Mouse (Mus musculus) lung, postnatal 0 days (tissue): ENCODE measurements around the gene Arnt2.

Experiments
- CTCF ChIP-seq: IDR thresholded peaks from 2 replicates; pipeline ENCODE4 v1.5.1; 2016; ENCODE audit warnings: antibody characterized with exemption, mild to moderate bottlenecking
- EP300 ChIP-seq: IDR thresholded peaks from 2 replicates; pipeline ENCODE4 v1.6.1; 2016; ENCODE audit warnings: antibody characterized with exemption, mild to moderate bottlenecking, control low read depth

DNA sequence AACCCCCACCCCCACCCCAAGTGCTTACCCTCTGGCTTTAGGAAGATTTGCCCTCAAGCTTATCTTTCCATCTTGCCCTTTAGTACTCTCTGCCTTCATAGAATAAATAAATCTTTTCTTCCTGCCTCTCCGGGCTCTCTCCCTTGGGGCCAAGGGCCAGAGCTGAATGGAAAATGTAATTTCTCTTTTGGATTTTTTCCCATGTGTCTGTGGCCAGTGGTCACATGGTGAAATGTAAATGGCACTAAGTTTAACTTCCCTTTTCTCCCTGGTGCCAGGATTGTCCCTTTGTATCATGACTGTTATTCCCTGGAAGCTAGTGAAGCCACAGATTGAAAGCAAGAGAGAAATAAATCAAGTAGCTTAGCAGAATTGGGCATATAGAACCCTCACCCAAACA lies 153.7 kb downstream of the Arnt2 start:
- TF ChIP-seq EP300 (peak; percentile 43; the same call in 1 of the 2 replicates), CTCF (no peak)
